Mouse (Mus musculus) midbrain, embryonic 10.5 days (tissue): ENCODE data around the gene Cib1. TPM values are rescaled to one million over a fixed set of nuclear protein-coding genes. Genes with fewer than 3 reads are reported as not detected.

Source experiments
- DNase-seq: peaks from one replicate; pipeline ENCODE4 v3.0.0-alpha.2; 2017; ENCODE audit warnings: low spot score
- H3K27ac ChIP-seq: fragments of 300-500 bp; sonication (generic); replicated peaks from 2 replicates; pipeline ENCODE4 v1.5.1; 2016; ENCODE audit warnings: mild to moderate bottlenecking
- H3K27me3 ChIP-seq: fragments of 300-500 bp; sonication (generic); 2 replicates; pipeline ENCODE4 v1.6.1; 2016; ENCODE audit warnings: low read depth, mild to moderate bottlenecking; ENCODE audit not compliant: poor library complexity, severe bottlenecking
- H3K36me3 ChIP-seq: fragments of 300-500 bp; sonication (generic); 2 replicates; pipeline ENCODE4 v1.6.1; 2016; ENCODE audit warnings: mild to moderate bottlenecking, moderate library complexity
- H3K4me1 ChIP-seq: fragments of 300-500 bp; sonication (generic); 2 replicates; pipeline ENCODE4 v1.6.1; 2016
- H3K4me3 ChIP-seq: fragments of 300-500 bp; sonication (generic); 2 replicates; pipeline ENCODE4 v1.5.1; 2016; ENCODE audit warnings: mild to moderate bottlenecking, moderate library complexity
- H3K9me3 ChIP-seq: fragments of 300-500 bp; sonication (generic); replicated peaks from 2 replicates; pipeline ENCODE4 v1.6.1; 2016; ENCODE audit warnings: mild to moderate bottlenecking
- WGBS: fragments of 180-500 bp; shearing (Covaris S2); methylation state at CpG from one replicate; pipeline ENCODE4 v1.1.7; 2016; 5-methylcytosine and 5-hydroxymethylcytosine counted together
- polyA plus RNA-seq: library from polyadenylated mRNA; unstranded; fragments of >200 nt; fragmentation: Nextera tagmentation; extraction: Ambion mirVana; gene quantifications from 2 replicates; pipeline ENCODE4 v1.2.1, GENCODE M21; 2016

Gene Cib1
- polyA plus RNA-seq, 1 experiment from 2014 or later: 77.6 TPM

DNA sequence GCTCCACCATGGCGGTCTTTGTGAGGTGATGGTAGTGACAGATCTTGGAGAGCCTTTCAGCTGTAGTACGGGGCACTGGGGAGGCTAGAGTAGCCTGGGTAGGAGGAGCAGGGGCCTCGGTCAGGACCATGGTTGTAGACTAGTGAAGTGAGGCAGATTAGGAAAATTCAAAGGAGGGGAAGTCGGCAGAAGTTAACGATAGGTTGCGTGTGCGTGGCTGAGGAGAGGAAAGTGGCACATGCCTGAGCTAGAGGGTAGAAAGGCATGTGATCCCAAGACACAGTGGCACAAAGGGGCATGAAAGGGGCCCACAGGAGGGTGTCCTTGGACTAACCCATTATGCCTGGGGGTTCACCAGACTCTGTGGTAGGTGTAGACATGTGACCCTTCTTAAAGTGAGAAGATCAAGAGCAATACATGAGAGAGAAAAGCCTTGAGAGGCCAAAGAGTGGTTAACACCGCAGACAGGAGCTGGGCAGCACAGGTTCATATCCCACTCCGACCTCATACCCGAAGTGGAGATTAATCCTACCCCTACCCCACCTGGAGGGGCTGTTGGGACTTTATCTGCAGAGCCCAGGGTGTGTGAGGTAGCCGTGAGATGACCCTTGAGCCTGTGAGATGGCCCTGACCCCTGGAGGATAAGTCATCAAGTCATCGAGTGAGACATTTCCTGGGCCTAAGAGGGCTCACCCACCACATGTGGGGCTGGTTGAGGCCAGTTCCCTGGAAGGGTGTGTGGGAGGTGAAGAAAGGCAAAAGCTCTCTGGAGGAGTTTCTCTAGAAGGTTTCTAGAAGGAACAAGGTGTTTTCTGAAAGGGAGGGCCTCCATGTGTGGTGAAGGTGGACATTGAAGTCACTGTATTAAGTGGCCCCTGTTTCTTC, 26.7 kb downstream of the Cib1 start:
- no peaks in the 10 kb centered on the region for H3K9me3 ChIP-seq
- H3K4me1 ChIP-seq: peaks cover 93% of the 10 kb centered on the region
- 0 out of 2 replicates have a peak overlapping the region, but pooled peaks have one; percentile 29 for H3K27ac ChIP-seq
- H3K4me3 ChIP-seq: no peak overlapping the region
- DNase-seq: no peak
- WGBS: 88% methylated on average over 12 of the region's 12 CpGs
- peaks cover 14% of the 10 kb centered on the region; the same call in 1 of the 2 replicates for H3K36me3 ChIP-seq
- no peaks in the 10 kb centered on the region for H3K27me3 ChIP-seq

DNA sequence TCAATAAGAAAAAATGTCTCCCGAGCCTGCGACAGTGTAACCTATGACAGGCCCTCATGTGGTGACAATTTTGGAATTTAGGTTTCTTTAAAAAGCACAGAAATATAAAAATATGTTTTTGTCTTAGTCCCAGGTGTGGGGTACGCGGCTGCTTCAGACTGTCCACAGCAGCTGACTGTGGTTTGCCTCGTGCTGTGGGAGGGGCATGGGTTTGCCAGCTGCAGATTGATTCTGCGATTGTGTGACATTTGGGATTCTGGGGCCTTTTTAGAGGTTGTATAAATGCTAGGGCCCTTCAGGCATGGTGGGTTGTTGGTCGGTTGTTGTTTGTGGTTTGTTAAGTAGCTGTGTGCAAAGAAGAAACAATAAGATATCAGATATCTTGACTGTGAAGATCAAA, 27.7 kb downstream of the Cib1 start:
- no peaks in the 10 kb centered on the region for H3K9me3 ChIP-seq

DNA sequence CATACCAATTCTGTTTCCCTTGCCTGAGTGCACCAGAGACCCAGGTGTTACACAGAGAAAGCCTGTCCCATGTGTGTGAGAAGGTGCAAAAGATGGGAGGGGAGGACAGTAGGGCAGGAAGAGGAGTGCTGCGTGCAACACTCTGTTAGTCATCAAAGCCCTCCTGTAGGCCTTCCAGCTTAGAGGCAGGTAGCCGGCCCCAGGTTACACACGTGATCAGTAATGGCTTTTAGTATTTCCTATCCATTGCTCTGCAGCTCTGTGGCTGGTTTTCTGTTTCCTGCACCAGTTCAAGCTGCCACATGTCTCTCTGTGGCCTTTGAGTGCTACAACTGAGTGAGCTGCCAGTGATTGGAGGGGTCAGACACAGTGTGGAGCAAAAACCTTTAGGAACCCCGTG, 28.3 kb downstream of the Cib1 start:
- H3K9me3 ChIP-seq: no peaks in the 10 kb centered on the region
- no peak overlapping the region for H3K4me3 ChIP-seq
- 89% methylated on average over 4 of the region's 4 CpGs for WGBS
- H3K27ac ChIP-seq: no peak overlapping the region
- H3K36me3 ChIP-seq: peaks cover 22% of the 10 kb centered on the region; the same call in 1 of the 2 replicates
- no peaks in the 10 kb centered on the region for H3K27me3 ChIP-seq
- peaks cover 96% of the 10 kb centered on the region for H3K4me1 ChIP-seq
- DNase-seq: no peak

More for the DNA sequence above, 27.7 kb downstream of the Cib1 start:
- WGBS: 92% methylated on average over 7 of the region's 7 CpGs
- H3K4me3 ChIP-seq: no peak overlapping the region
- H3K36me3 ChIP-seq: peaks cover 21% of the 10 kb centered on the region; the same call in 1 of the 2 replicates
- no peak for DNase-seq
- H3K27ac ChIP-seq: no peak overlapping the region
- no peaks in the 10 kb centered on the region for H3K27me3 ChIP-seq
- peaks cover 96% of the 10 kb centered on the region for H3K4me1 ChIP-seq

DNA sequence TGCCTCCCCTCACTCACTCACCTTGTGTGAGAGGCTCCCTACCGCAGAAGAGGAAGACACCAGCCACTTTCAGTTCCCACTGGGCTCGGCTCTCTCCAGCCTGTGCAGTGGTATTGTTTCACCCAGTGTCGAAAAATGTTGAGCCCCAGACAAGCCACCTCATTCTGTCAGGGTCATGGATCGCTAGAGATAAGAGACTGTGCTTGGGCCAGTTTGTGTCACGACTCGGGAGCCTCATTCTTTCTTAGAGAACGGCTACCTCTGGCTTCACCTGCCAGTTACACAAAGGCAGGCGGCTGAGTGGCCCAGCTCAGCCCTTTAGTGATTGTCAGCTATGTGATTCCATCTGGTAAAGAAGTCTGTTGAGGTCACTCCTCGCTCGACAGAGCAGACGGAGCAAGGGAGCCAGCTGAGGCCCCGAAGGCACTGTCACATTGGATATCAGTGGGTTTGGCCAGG, 28.9 kb downstream of the Cib1 start:
- Histone ChIP-seq H3K4me3 (no peak overlapping the region), H3K27ac (peak overlapping the region; percentile 56), H3K27me3 (no peaks in the 10 kb centered on the region), H3K36me3 (peaks cover 22% of the 10 kb centered on the region; the same call in 1 of the 2 replicates), H3K4me1 (peaks cover 96% of the 10 kb centered on the region), H3K9me3 (no peaks in the 10 kb centered on the region)
- 52% methylated on average over 12 of the region's 12 CpGs for WGBS
- DNase-seq: no peak

DNA sequence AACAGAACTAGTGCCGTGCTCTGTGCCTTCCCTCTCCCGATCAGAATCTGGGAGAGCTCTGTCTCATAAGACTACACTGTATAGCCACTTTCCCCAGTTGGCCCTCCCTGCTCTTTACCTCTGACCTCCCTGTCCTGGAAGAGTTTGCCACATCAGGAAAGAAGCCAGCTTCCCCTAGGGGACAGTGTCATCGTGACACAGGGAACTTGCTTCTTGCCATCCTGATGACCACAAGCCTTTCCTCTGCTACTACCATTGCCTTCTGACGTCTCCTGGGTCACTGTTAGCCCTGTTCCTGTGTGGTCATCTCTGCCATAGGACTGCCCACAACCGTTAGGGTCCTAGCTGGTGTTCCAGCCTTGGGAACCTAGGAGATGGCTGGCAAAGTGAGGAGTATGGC, 29.7 kb downstream of the Cib1 start:
- 89% methylated on average over 5 of the region's 5 CpGs for WGBS
- no peaks in the 10 kb centered on the region for H3K27me3 ChIP-seq
- DNase-seq: no peak
- H3K27ac ChIP-seq: peak overlapping the region; percentile 56
- H3K4me1 ChIP-seq: peaks cover 96% of the 10 kb centered on the region
- H3K4me3 ChIP-seq: peak overlapping the region; percentile 11; the same call in 1 of the 2 replicates
- no peaks in the 10 kb centered on the region for H3K9me3 ChIP-seq
- peaks cover 22% of the 10 kb centered on the region; the same call in 1 of the 2 replicates for H3K36me3 ChIP-seq

DNA sequence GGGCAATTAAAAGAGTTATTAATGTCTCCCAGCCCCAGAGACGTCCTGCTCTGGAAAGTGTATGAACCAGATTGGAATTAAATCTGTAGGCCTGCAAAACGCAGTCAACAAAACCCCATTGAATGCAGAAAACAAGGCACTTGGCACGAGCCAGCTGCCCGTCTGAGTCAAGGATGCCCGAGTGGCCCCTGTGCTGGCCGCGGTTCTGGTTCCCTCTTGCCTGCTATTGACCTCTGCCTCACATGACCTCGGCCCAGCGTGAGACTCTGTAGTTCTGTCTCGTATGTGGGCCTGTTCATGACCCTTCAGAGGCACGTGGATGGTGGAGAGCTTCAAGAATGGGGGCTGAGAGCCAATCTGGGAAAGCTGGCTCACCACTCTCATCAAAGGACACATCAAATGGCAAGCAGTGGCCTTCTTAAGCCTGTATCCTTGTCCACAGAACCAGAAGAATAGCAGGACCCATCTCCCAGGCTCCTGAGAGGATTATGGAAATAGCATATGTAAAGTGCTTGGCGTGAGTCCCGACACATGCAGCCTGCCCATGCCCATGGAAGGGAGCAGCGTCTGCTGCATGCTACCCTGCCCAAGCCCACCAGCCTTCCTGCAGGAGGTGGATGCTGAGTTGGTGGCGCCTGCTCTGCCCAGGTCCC, 30.6 kb downstream of the Cib1 start:
- Histone ChIP-seq H3K4me1 (peaks cover 96% of the 10 kb centered on the region), H3K36me3 (peaks cover 22% of the 10 kb centered on the region; the same call in 1 of the 2 replicates), H3K27ac (peak overlapping the region; percentile 55; the same call in 1 of the 2 replicates), H3K4me3 (peak overlapping the region; percentile 11; the same call in 1 of the 2 replicates), H3K9me3 (no peaks in the 10 kb centered on the region), H3K27me3 (no peaks in the 10 kb centered on the region)
- 83% methylated on average over 15 of the region's 15 CpGs for WGBS
- DNase-seq: no peak

DNA sequence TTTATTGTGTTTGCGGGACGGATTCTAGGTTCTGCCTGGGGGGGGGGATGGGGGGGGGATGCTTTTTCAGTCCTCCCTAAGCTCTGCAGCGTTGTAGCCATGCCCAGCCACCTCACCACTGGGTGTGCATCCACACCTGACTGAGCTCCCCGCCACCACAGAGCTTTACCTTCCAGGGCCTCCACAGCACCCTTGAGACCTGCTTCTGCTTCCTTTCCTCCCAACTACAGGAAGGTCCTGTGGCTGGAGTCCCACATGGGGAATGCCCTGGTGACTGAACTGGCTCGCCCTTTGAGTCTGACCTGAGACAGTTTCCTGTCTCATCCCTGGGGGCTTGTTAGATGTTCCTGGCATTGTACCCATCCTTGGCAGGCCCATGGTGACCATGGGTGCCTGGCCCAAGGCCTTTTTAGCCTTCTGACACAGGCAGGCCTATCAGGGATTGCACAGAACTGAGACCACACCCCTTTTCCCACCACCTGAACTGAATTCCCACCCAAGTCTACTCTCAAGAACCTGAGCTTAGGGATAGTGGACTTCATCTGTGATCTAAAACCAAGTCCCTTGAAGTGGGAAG, 31.6 kb downstream of the Cib1 start:
- peaks cover 89% of the 10 kb centered on the region for H3K4me1 ChIP-seq

DNA sequence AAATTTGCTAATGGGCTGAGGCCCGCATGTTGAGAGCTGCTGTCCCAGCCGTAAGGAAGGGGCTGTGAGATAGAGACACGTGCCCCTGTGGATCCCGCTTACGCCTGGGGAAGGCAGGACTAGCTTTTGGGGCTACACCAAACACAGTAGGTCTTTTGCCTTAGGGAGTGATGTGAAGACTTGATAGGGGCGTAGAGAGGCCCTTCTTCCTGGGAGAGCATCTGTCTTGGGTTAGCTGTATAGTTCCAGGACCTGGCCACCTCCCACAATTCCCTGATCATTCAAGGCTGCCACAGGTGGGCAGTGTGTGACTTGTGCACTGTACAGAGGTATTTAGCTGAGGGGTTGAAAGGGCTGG, 32.0 kb downstream of the Cib1 start:
- Histone ChIP-seq H3K4me3 (peak overlapping the region; percentile 21; the same call in 1 of the 2 replicates), H3K9me3 (no peaks in the 10 kb centered on the region), H3K27me3 (no peaks in the 10 kb centered on the region), H3K36me3 (peaks cover 22% of the 10 kb centered on the region; the same call in 1 of the 2 replicates), H3K27ac (no peak overlapping the region), H3K4me1 (peaks cover 84% of the 10 kb centered on the region)
- no peak for DNase-seq
- WGBS: 92% methylated on average over 6 of the region's 6 CpGs

More for the DNA sequence above, 31.6 kb downstream of the Cib1 start:
- peaks cover 22% of the 10 kb centered on the region; the same call in 1 of the 2 replicates for H3K36me3 ChIP-seq
- no peak for DNase-seq
- 0 out of 2 replicates have a peak overlapping the region, but pooled peaks have one; percentile 13 for H3K27ac ChIP-seq
- H3K9me3 ChIP-seq: no peaks in the 10 kb centered on the region
- 88% methylated on average over 5 of the region's 5 CpGs for WGBS
- H3K4me3 ChIP-seq: no peak overlapping the region
- no peaks in the 10 kb centered on the region for H3K27me3 ChIP-seq

DNA sequence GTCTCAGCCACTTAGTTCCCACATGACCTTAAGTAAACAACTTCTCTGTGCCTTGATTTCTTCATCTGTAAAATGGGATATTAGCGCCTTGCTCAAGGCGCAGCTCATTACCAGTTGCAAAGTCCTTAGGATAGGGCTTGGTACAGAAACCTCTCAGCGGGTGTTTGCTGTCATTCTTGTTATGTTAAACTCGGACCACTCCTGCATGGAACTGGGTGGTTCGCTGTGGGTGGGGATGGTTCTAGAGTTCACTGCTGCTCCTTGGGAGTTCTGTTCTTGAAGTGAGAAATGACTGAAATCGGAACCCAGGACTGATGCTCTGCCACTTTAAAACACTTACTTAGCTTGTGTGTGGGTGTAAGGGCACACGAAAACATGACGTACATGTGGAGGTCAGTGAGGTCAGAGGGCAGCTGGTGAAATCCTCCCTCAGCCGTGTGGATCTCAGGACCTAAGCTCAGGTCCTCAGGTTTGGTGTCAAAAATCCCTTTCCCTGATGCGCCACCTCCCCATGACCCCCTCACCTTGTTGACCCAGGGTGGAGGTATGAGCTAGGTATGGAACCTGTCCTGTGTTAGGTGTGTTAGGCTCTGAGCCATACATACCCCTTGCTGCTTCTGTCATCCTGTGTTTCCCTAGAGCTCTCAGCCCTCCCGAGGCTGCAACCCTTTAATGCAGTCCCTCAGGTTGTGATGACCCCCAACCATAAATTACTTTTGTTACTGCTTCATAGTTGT, 32.6 kb downstream of the Cib1 start:
- Histone ChIP-seq H3K27ac (no peak overlapping the region), H3K36me3 (peaks cover 22% of the 10 kb centered on the region; the same call in 1 of the 2 replicates), H3K4me1 (peaks cover 79% of the 10 kb centered on the region), H3K27me3 (no peaks in the 10 kb centered on the region), H3K4me3 (peak overlapping the region; percentile 77; the same call in 1 of the 2 replicates), H3K9me3 (no peaks in the 10 kb centered on the region)
- WGBS: 74% methylated on average over 11 of the region's 11 CpGs
- no peak for DNase-seq

DNA sequence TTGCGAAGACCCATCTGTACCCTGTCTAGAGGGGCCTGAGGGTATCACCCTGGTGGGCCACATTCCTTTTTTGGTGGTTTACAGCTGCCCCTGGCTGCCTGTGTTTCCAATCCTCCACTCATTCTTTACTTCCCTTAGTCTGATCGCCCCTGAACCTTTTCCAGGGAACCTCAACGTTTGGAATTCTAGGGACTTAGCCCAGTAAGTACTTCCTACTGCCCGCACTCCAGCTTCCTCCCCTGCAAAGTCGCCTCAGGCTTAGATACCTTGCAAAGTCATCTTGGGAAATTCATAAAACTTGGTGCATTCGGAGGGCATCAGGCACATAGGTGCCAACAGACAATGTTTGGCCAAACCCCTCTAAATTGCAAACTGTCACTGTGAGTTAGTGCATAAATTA, 33.3 kb downstream of the Cib1 start:
- 41% methylated on average over 6 of the region's 6 CpGs for WGBS
- Histone ChIP-seq H3K27me3 (no peaks in the 10 kb centered on the region), H3K27ac (peak overlapping the region; percentile 91), H3K4me3 (peak overlapping the region; percentile 77), H3K9me3 (no peaks in the 10 kb centered on the region), H3K36me3 (peaks cover 22% of the 10 kb centered on the region; the same call in 1 of the 2 replicates), H3K4me1 (peaks cover 81% of the 10 kb centered on the region)
- DNase-seq: no peak

DNA sequence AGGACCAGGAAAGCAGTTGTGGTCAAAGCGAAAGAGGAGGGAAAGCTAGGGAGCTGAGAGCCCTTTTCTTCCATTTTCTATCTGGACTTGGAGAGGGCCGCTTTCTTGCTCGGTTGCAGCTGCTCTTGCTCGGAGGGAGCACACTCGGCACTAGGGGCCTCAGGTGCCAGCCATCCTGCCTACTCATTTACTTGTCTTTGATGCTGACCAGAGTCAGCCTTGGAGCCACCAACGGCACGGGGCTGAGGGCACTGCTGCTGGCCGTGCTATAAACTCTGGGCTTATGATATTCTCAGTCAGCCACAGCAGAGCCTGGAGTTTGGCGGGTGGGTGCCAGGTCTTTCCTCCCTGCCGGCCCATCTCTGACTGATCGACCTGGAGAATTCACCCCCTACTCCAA, 33.8 kb downstream of the Cib1 start:
- 2% methylated on average over 11 of the region's 11 CpGs for WGBS
- Histone ChIP-seq H3K4me3 (peak overlapping the region; percentile 77), H3K36me3 (peaks cover 22% of the 10 kb centered on the region; the same call in 1 of the 2 replicates), H3K9me3 (no peaks in the 10 kb centered on the region), H3K27me3 (no peaks in the 10 kb centered on the region), H3K4me1 (peaks cover 81% of the 10 kb centered on the region), H3K27ac (peak overlapping the region; percentile 91)
- DNase-seq: no peak
